Mouse (Mus musculus): ENCODE results near the gene Stx8.

DNA sequence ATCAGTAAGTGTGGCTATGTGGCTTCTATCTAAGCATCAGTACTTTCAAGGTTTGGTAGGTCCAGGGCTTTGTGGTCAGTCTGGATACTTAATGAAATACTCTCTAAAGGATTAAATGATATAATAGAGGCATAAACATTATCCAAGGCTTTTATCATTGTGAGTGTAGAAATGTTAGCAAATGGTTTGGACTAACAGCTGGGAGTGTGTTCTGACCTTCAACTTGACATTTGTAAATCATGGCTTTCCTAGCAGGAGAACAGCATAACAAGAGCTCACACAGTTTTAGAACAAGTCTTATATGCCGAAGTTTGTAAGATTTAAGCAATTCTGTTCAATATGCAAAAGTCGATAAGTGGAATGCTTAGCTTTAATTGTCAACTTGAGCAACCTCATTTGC lies 113.8 kb downstream of the Stx8 start:
- TF ChIP-seq CTCF (IDR thresholded peaks at IDR 0.05; ENCODE audit: low read depth, low read length) (no peak), POLR2A (IDR thresholded peaks at IDR 0.05; ENCODE audit: extremely low read depth, insufficient read depth, low read length) (no peak)
